Mouse (Mus musculus): ENCODE data around the gene Doxl2.

The Doxl2 gene

DNA sequence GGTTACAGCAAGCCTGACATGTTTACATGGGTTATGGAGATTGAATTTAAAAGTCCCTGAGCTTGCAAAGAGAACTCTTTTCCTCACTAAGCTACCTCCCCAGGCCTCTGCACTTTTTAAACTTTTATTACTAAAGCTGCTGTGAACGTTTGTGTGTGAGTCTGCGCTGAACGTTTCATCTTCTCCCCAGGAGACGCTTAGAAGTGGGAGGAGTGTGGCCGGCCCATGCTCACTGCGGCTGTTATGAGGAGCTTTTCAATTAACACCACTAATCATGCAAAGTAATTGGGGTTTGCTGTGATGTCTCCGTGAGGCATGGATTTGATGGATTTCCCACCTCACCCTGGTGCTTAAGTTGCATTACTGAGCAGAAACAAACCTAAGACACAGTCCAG is 34.4 kb downstream of the Doxl2 start:
- peak; percentile 4 for DNase-seq (ENCODE audit: inconsistent ontology term)

DNA sequence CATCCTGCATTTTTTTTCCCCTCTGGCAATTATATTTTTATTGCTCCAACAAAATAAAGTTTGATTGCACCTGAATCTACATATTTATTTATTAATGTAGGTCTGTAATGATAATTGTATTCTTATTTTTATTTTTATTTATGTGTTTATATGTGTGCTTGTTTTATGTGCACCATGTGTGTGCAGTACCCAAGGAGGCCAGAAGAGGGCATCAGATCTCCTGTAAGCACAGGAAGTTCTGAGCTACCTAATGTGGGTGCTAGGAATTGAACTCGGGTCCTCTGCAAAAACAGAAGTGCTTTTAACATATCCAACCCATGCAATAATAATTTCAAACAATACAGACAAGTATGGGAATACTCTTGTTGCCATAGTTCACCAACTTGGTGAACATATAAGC is 34.9 kb downstream of the Doxl2 start:
- no peak for DNase-seq (ENCODE audit: inconsistent ontology term)

DNA sequence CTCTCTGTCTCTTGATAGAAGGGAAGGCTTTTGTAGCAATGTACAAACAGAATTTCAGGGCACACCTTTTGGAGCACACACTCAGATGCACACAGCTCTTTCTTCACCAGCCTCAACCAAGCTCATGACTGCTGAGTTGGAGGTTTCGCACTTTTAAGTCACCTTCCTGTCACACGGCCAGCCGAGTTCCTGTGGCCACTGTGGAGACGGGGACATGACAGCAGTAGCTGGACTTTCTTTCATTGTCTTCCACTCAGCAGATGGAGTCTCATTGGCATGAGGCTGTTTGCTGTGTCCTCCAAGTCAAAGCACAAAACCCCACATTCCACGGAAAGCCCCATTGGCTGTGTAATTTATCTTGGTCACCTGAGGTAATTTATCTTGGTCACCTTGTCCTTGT is 36.4 kb downstream of the Doxl2 start:
- no peak for DNase-seq (ENCODE audit: inconsistent ontology term)

DNA sequence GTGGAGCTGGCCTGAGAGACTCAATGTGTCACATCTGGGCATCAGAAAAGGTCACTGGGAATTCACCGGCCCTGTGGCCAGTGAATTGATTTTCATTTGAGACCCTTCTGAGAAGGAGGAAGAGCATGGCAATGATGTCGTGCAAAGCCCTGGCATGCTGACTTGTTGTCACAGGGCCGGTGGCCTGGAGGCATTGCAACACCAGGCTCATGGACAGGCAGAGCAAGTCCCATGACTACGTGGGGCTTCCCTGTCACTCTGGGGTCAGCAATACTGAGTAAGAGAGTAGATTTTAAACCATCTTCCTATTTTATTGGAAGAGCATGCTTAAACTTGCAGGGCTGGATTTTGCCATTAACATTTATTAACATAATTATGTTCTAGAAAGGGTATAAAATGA is 38.3 kb downstream of the Doxl2 start:
- no peak for DNase-seq (ENCODE audit: inconsistent ontology term)

DNA sequence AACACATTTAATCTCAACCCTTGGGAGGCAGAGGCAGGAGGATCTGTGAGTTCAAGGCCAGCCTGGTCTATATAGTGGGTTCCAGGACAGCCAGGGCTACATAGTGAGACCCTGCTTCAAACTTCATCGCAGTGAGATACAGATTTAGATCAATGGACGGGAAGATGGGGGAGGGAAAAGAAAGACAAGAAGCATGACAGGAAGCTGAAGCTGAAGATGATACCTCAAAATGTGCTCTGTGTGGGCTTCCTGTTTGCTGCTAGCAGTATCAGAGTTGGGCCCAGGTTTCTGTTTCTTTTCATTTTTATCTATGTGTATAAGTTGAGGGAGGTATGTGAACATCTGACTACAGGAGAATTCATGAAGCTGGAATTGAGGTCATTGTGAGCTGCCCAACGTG is 38.7 kb downstream of the Doxl2 start:
- DNase-seq (ENCODE audit: inconsistent ontology term), result no peak

DNA sequence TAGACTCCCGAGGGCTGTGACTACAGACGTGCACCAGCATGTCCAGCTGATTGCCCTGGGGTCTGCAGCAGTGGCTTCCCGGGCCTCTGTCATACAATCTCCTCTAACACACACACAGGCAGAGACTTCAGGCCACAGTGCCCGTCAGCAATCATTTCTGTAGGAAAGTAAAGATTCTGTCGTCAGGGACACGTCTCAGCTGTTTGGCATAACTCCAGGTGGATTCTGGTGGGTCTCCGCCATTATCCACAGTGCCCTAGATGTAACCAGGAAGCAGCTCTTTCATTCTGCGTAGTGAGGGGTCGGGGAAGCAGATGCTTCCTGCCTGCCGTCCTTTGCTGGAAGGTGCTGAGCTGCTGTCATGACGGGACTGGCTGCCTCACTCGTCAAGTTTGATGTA is 42.4 kb downstream of the Doxl2 start:
- DNase-seq (ENCODE audit: inconsistent ontology term), result no peak

DNA sequence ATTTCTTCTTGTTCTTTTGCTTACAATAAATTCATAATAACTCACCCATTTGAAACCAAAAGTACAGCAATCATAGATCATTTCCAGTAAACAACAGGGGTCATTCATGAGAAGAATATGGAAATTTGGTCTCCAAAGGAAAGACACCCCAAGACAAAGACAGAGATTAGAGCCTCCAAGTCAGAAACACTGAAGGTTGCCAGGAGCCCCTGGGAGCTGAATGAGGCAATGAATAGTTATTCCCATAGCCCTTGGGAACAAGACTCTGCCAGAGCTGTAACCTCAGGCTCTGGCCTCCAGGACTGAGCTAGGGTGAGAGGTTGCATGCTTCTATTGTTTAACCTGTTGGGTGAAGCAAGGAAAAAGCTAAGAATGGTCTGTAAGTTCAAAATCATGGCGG is 44.6 kb downstream of the Doxl2 start:
- DNase-seq (ENCODE audit: inconsistent ontology term), result no peak

DNA sequence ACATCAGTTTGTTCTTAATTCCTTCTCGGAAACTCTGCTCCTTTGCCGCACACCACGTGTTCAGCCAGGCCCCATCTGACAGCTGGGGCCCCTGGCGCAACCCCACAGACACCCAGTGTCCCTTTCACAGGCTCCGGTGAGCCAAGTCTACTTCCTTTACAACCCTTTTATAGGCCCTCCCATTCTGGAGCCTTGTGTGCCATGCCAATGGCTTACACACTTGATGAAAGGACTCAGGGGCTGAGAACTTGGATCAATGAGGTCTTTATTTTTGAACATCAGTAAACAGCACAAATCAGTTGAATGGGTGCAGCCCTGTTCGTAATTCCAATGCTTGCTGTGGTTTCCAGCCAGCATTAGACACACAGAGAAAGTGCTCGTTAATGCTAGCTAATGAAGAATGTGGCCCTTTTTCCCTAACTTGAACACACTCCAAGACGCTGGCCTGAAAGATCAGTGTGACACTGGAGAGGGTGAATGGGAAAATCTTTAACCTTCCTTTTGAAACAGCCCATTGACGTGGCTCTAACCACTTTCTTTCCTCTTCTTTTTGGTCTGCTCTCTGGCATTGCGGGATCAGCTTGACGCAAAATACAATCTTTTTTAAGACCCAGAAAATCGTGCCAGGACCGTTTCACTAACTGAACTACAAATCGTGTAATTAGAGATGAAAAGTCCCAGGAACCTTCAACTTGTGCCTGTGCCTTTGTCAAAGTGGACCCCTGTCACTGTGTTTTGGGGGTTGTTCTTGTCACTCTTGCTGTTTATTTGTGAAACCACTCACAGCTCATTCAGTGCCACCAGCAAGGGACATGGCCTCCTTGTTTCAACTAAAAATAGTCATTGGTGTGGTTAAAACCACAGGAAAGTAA is 46.6 kb downstream of the Doxl2 start:
- peak; percentile 88 for DNase-seq (ENCODE audit: inconsistent ontology term)

DNA sequence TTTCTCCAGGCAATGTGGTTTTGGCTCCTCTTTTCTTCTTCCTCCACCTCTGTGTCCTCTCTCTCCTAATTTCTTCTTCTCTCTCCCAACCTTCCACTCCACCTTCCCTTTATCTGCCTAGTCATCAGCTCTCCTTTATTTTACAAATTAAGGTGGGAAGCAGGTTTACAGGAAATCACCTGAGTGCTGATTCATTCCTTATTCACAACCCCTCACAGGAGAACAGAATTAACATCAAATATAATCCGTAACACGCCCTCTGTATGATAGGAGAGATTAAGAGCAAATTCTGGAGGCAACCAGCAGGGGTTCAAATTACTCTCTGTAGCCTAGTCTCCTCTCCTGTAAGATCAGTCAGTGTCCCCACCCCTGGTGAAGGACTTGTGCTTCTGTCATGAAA is 47.6 kb downstream of the Doxl2 start:
- no peak for DNase-seq (ENCODE audit: inconsistent ontology term)

DNA sequence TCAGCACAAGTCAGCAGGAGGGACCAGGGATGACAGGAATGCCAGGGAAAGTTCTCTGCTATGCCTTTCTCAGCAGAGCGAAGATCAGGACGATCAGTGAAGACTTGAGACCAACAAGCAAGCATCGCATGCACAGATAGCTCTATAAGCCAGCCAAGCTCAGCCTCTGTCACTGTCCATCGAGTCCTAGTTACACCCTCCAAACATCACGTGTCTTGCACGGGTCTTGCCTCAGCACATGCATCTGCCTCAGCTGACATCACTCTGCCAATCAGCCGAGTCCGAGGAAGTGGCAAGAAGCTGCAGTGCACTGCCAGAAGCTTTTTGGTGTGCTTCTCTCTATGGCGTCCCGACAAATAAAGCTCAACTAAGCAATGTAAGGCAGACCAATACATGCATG is 48.6 kb downstream of the Doxl2 start:
- DNase-seq (ENCODE audit: inconsistent ontology term), result no peak

DNA sequence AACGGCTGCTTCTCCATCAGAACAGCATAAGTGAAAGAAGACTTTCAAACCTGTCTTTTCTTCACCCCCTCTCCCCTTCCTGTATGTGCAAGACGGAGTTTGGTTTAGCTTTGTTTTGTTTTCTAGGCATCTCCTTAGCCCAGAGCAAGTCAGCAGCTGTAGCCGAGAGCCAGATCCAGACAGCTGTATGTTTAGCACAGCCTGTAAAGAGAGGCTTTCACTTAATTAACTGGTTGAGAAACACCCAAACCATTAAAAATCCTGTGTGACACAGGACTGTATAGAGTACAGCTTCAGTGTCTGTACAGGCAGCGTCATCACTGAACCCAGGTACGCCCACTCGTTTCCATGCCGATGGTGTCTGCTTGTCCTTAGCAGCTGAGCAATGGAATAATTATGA is 50.5 kb downstream of the Doxl2 start:
- DNase-seq (ENCODE audit: inconsistent ontology term), result no peak

DNA sequence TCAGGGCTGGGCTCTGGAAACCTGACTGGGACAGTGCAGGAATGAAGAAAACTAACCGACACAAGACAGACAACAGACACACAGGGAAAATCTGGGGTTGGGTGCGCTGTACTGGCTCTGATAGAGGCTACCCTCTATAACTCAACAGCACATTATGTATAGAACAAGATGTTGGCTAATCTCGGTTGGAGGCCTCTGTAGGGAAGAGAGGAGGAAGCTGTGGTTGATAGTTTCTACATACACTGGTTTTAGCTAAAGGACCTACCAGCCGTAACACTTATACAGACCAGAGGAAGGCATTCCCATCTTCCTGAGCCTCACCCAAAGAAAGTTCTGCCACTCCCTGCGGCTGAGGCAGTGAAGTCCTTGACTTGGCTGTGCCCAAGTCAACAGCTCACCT is 51.7 kb downstream of the Doxl2 start:
- no peak for DNase-seq (ENCODE audit: inconsistent ontology term)

DNA sequence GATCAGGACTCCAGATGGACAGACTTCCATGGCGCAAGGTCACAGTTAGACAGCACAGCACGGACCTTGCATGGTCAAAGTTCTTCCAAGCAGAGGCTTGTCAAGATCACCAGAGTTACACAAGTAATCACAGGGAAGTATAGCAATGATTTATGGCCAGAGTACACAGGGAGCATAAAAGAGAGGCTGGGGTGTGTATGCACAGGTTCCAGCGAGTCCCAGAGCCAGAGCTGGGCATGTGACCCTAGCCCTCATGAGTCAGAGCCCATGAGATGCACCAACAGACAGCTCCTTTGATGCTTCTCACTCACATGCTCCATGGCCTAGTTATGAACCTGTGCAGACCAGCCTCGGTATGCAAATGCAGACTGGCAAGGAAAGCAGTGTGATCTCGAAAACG is 53.3 kb downstream of the Doxl2 start:
- peak; percentile 40 for DNase-seq (ENCODE audit: inconsistent ontology term)

Data from Muller cell, postnatal 12 days (primary cell).